Mouse (Mus musculus): ENCODE data around the gene Cdh4. TPM values are rescaled to one million over a fixed set of nuclear protein-coding genes. Genes with fewer than 3 reads are reported as not detected.

Gene Cdh4
- polyA plus RNA-seq, 1 experiment from 2014 or later = 2.6 TPM

DNA sequence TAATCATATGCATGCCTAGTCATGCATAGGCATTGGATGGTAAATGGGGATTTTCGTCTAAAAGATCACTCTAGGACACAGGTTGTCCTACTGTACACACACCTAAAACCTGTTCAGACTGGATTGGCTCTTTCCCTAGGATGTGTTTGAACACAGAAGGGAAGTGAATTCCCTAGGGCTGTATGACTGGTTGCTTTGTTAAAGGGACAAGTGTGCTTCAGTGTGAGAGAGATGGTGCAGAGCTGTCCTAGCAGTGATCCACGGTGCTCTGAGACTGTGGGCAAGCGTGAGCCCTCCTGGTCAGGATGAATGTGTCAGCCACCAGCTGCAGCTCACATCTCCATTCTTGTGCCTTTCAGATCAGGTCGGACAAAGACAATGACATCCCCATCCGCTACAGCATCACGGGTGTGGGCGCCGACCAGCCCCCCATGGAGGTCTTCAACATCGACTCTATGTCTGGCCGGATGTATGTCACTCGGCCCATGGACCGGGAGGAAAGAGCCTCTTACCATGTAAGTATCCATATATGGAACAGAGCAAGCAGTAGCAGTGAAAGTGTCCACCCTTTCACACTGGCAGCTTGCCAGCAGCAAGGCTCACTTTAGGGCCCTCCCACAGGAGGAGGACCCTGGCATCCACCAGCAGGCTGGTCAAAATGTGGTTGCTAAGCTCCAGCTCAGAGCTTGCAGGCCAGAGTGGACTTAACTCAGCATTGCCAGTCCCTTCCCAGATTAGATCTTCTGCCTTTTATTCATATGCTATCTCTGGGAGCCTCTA lies 400.6 kb downstream of the Cdh4 start:
- no peak overlapping the region for H3K4me2 ChIP-seq (replicated peaks)
- no peaks in the 10 kb centered on the region for H3K36me3 ChIP-seq
- 68% methylated on average over 12 of the region's 12 CpGs for WGBS
- H3K9ac ChIP-seq = no peak overlapping the region
- peak; percentile 90 for ATAC-seq
- H3K27me3 ChIP-seq (replicated peaks) = no peaks in the 10 kb centered on the region
- H3K4me1 ChIP-seq (replicated peaks) = peaks cover 14% of the 10 kb centered on the region
- no peaks in the 10 kb centered on the region for H3K9me3 ChIP-seq
- H3K27ac ChIP-seq = no peak overlapping the region
- H3K4me3 ChIP-seq (replicated peaks) = no peak overlapping the region

DNA sequence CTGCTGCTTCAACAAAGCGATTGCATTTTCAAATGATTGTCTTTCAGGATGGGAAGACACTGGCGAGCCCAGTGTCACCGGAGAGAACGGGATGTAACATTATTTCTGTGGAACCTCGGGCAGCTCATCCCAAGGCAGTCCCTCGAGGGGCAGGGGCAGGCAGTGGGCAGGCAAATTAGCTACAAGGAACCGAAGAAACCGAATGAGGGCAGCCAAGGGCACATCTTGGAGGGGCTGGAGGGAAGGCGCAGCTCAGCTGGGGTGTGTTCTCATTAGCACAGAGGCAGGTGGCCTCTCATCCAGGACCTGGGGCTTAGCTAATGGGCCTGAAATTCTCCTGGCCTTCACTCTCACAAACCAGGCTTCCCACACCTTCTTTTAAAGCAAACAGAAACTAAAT lies 407.5 kb downstream of the Cdh4 start:
- Histone ChIP-seq H3K4me3 (replicated peaks) (no peak overlapping the region), H3K4me2 (replicated peaks) (no peak overlapping the region), H3K36me3 (no peaks in the 10 kb centered on the region), H3K27ac (no peak overlapping the region), H3K4me1 (replicated peaks) (no peaks in the 10 kb centered on the region), H3K27me3 (replicated peaks) (no peaks in the 10 kb centered on the region), H3K9me3 (no peaks in the 10 kb centered on the region), H3K9ac (no peak overlapping the region)
- WGBS = 48% methylated on average over 9 of the region's 9 CpGs
- ATAC-seq = no peak

DNA sequence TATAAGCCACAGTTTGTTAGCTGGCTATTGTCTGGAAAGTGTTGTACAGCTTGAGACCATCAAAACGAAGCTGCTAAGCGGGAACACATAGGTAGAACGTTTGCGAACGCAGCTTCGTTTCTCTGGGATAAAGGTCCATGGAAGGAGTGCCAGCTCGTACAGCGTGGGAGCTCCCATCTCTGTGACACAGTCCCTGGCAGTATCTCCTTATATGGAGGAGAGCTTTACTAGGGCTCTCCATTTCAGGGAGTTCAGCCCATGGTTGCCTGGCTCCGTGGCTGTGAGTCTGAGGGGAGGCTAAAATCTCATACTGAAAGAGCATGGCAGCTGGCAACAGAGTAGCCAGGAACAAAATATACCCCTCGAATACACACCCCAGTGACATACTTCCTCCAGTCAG lies 409.9 kb downstream of the Cdh4 start:
- WGBS = 72% methylated on average over 10 of the region's 10 CpGs

DNA sequence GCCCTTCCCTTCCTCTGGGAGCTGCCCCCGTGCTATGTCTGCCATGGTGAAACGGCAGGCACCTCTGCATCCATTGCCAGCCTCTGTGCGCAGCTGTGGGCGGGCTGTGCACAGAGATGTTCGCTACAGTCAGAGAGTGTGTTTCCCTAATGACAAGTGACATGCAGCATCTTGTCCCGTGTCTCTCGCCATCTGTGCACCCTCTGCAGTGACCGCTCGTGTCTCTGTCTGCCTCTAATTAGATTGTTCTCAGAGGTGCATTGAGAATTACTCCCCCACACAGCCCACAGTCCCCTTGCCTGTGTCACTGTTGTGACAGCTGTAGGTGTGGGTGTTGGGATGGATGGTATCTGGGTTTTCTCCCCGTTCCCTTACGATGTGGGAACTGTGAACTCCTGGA lies 410.6 kb downstream of the Cdh4 start:
- no peak for ATAC-seq
- Histone ChIP-seq H3K9me3 (no peaks in the 10 kb centered on the region), H3K27me3 (replicated peaks) (no peaks in the 10 kb centered on the region), H3K4me2 (replicated peaks) (no peak overlapping the region), H3K27ac (no peak overlapping the region), H3K4me3 (replicated peaks) (no peak overlapping the region), H3K4me1 (replicated peaks) (no peaks in the 10 kb centered on the region), H3K36me3 (no peaks in the 10 kb centered on the region), H3K9ac (no peak overlapping the region)
- WGBS = 70% methylated on average over 11 of the region's 11 CpGs

More for the DNA sequence above, 409.9 kb downstream of the Cdh4 start:
- H3K36me3 ChIP-seq = no peaks in the 10 kb centered on the region
- H3K4me3 ChIP-seq (replicated peaks) = no peak overlapping the region
- no peak overlapping the region for H3K9ac ChIP-seq
- no peak overlapping the region for H3K4me2 ChIP-seq (replicated peaks)
- no peaks in the 10 kb centered on the region for H3K4me1 ChIP-seq (replicated peaks)
- no peak overlapping the region for H3K27ac ChIP-seq
- no peaks in the 10 kb centered on the region for H3K9me3 ChIP-seq
- no peaks in the 10 kb centered on the region for H3K27me3 ChIP-seq (replicated peaks)
- ATAC-seq = no peak

DNA sequence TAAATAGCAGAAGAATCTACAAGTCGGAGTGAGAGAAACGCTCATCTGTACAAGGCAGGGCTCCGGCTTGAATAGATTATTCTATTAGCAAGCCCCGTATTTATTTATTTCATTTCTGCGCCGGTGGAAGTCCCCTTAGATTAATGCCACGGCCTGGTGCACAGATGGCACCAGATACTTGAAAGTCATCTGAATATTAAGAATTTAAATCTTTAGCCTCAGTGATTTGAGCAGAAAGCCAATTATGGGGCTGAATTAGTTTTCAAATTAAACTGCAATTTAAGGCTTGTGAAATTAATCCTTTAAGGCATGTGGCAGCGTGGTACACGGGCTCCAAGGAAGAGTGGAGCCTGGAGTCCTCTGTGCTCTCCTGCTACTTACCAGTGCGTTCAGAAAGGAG lies 411.7 kb downstream of the Cdh4 start:
- 75% methylated on average over 10 of the region's 10 CpGs for WGBS
- no peaks in the 10 kb centered on the region for H3K9me3 ChIP-seq
- H3K4me2 ChIP-seq (replicated peaks) = no peak overlapping the region
- no peaks in the 10 kb centered on the region for H3K36me3 ChIP-seq
- no peak overlapping the region for H3K4me3 ChIP-seq (replicated peaks)
- no peaks in the 10 kb centered on the region for H3K27me3 ChIP-seq (replicated peaks)
- H3K4me1 ChIP-seq (replicated peaks) = no peaks in the 10 kb centered on the region
- no peak overlapping the region for H3K9ac ChIP-seq
- no peak for ATAC-seq
- H3K27ac ChIP-seq = no peak overlapping the region

DNA sequence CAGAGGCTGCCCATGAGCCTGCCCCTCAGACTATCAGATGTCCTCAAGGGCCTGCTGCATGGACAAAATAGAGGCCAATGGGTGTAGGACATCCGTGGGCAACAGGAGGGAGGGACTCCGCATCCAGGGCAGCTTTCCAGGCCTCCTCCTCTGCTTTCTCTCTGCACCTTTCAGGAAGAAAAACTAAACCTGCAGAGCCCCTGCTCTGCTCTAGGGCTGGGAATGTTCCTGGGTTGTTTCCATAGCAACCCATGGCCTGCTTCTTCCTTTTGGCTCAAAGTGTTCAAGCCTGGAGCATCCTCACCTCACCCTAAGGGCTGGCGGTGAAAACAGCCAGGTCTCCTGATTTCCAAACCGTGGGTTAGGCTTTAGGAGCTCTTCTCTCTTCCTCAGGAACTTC lies 414.9 kb downstream of the Cdh4 start:
- Histone ChIP-seq H3K4me2 (replicated peaks) (no peak overlapping the region), H3K36me3 (no peaks in the 10 kb centered on the region), H3K4me3 (replicated peaks) (no peak overlapping the region), H3K9me3 (no peaks in the 10 kb centered on the region), H3K4me1 (replicated peaks) (no peaks in the 10 kb centered on the region), H3K9ac (no peak overlapping the region), H3K27me3 (replicated peaks) (no peaks in the 10 kb centered on the region), H3K27ac (no peak overlapping the region)
- WGBS = 52% methylated on average over 4 of the region's 4 CpGs
- no peak for ATAC-seq

DNA sequence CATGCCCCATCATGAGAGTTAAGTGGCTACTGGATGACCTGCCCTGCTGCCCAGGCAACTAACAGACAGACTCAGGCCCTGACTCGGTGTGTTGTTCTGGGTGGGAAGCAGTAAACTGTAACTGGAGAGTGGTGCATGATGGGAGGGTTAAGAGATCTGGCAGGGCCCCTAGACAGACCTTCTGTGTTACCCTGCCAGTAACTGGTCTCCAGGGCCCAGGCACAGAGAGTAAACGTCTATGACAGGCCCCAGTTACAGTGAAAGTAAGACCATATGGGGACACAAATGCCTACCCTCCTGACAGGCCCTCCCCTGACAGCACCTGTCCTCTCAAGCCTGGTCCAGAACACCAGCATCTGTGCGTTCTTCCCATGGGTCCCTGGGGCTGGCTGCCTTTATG lies 420.4 kb downstream of the Cdh4 start:
- no peak overlapping the region for H3K4me2 ChIP-seq (replicated peaks)
- no peak overlapping the region for H3K4me3 ChIP-seq (replicated peaks)
- no peaks in the 10 kb centered on the region for H3K27me3 ChIP-seq (replicated peaks)
- H3K9me3 ChIP-seq = no peaks in the 10 kb centered on the region
- no peak for ATAC-seq
- no peak overlapping the region for H3K27ac ChIP-seq
- no peak overlapping the region for H3K9ac ChIP-seq
- no peaks in the 10 kb centered on the region for H3K4me1 ChIP-seq (replicated peaks)
- 79% methylated on average over 3 of the region's 3 CpGs for WGBS
- H3K36me3 ChIP-seq = no peaks in the 10 kb centered on the region

DNA sequence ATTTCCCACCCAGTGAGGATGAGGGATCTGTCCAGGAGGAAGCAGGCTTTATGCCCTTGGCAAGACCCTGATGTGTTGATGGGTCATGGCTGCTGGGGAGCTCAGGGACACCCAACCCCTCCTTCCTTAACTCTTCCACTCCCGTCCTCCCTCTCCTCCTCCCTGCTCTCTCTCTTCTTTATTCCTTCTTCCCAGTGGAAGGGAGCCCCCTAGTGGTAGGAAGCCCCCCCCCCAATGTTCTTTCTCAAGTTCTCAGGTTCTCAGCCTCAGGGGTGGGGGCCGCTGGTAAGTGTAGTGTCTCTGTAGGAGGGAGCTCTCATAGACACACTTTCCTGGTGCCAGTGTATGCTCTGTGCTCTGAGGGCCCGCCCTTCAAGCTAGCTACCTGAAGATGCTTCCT lies 421.0 kb downstream of the Cdh4 start:
- Histone ChIP-seq H3K9me3 (no peaks in the 10 kb centered on the region), H3K27me3 (replicated peaks) (no peaks in the 10 kb centered on the region), H3K4me2 (replicated peaks) (no peak overlapping the region), H3K27ac (no peak overlapping the region), H3K4me3 (replicated peaks) (no peak overlapping the region), H3K36me3 (no peaks in the 10 kb centered on the region), H3K4me1 (replicated peaks) (no peaks in the 10 kb centered on the region), H3K9ac (no peak overlapping the region)
- 71% methylated on average over 3 of the region's 3 CpGs for WGBS
- no peak for ATAC-seq

DNA sequence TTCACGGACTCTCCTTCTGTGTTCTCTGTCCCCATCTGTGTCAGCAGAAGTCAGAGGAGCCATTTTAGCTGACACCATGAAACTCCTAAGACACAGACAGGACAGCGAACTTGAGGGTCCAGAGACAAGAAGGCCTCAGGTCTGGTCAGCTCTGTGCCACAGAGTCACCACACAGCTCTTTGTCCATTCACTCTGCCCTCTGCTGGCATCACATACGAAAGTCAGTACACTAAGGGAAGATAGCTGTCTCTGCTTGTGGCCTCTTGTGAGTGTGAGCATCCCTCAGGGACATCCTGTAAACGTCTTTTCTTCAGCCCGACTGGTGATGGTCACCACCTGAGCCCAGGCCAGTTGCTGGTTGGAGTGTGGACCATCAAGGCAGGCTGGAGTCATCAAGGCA lies 422.9 kb downstream of the Cdh4 start:
- Histone ChIP-seq H3K4me1 (replicated peaks) (no peaks in the 10 kb centered on the region), H3K9me3 (no peaks in the 10 kb centered on the region), H3K27ac (no peak overlapping the region), H3K4me2 (replicated peaks) (no peak overlapping the region), H3K36me3 (no peaks in the 10 kb centered on the region), H3K9ac (no peak overlapping the region), H3K27me3 (replicated peaks) (no peaks in the 10 kb centered on the region), H3K4me3 (replicated peaks) (no peak overlapping the region)
- 70% methylated on average over 5 of the region's 5 CpGs for WGBS
- no peak for ATAC-seq

DNA sequence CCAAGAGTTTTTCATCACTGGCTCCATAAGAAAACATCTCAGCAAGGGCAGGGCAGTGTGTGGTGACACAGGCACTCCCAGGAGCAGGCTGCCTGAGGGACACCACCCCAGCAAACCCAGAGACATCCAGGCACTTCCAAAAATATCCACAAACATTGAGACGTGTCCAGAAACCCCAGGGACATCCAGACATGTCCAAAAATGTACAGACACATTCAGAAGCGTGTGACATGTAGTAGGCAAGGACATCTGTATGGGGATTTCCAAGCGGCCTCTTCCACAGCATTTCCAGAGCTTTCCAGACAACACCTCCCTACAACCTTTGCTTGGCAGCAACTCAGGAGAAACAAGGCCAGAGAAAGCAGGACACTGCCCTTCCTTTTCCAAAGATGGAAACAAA lies 425.4 kb downstream of the Cdh4 start:
- Histone ChIP-seq H3K4me3 (replicated peaks) (no peak overlapping the region), H3K9ac (no peak overlapping the region), H3K36me3 (no peaks in the 10 kb centered on the region), H3K9me3 (no peaks in the 10 kb centered on the region), H3K4me2 (replicated peaks) (no peak overlapping the region), H3K27me3 (replicated peaks) (no peaks in the 10 kb centered on the region; the same call in 1 of the 2 replicates), H3K4me1 (replicated peaks) (no peaks in the 10 kb centered on the region), H3K27ac (no peak overlapping the region)
- WGBS = 80% methylated on average over 3 of the region's 3 CpGs
- no peak for ATAC-seq

DNA sequence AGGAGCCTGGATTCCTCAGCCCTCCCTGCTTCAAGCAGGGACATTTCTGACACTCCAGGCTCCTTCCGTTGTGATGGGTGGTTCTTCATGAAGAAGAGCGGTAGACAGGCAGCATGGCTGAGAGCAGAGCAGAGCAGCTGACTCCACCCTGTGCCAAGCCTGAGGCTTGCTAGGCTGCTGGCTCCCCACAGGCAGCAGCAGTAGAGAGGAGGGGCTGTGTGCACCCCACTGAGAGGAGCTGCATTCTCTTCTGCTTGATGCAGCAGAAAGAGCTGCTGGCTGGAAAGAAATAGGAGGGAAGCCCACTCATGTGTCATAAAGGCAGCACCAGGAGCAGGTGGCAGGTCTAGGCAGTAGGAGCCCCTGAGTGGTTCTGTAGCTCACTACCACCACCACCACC lies 427.6 kb downstream of the Cdh4 start:
- H3K9ac ChIP-seq = no peak overlapping the region
- no peaks in the 10 kb centered on the region for H3K36me3 ChIP-seq
- H3K4me3 ChIP-seq (replicated peaks) = no peak overlapping the region
- no peak overlapping the region for H3K27ac ChIP-seq
- no peaks in the 10 kb centered on the region for H3K9me3 ChIP-seq
- H3K4me2 ChIP-seq (replicated peaks) = no peak overlapping the region
- H3K27me3 ChIP-seq (replicated peaks) = no peaks in the 10 kb centered on the region; the same call in 1 of the 2 replicates
- no peak for ATAC-seq
- H3K4me1 ChIP-seq (replicated peaks) = no peaks in the 10 kb centered on the region
- 29% methylated on average over 2 of the region's 2 CpGs for WGBS

DNA sequence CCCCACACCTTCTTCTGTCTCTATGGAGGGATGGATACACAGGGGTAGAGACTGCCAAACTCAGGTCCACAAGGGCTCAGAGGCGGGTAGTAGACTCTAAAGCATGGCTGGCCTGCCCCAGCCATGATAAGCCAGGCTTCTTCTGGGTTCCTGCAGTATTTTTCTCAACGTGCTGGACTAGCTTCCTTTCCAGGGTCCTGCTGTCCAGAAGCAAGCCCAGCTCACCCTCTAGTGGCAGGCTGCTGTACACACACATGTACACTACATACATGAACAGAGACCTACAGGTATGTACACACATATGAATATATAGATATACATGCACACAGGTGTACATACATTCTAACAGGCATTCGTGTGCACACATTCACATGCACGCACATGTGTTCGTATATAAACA lies 430.5 kb downstream of the Cdh4 start:
- 67% methylated on average over 5 of the region's 5 CpGs for whole genome bisulfite sequencing
- Histone ChIP-seq H3K27ac (no peak overlapping the region), H3K9ac (no peak overlapping the region), H3K4me1 (replicated peaks) (no peaks in the 10 kb centered on the region), H3K4me2 (replicated peaks) (no peak overlapping the region), H3K27me3 (replicated peaks) (no peaks in the 10 kb centered on the region; the same call in 1 of the 2 replicates), H3K36me3 (no peaks in the 10 kb centered on the region), H3K4me3 (replicated peaks) (no peak overlapping the region), H3K9me3 (no peaks in the 10 kb centered on the region)
- ATAC-seq = no peak

DNA sequence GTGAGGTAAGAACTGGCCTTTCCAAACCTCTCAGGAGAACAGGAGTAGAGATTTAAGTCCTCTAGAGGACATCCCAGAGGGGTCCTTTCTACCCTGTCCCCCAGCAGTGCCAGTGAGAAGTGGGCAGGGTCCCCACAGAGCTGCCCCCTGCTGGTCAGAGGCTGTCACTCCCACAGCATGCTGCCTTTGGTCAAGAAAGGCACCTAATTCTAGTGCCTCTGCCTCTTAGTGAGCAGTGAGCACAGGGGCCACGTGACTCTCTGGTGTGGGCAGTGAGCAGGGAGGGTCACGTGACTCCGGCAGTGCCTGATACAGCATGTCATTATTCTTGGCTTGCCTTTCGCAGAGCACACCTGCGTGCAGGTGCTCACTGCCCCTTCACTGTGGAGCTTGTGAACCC lies 431.1 kb downstream of the Cdh4 start:
- 25% methylated on average over 5 of the region's 5 CpGs for WGBS
- no peaks in the 10 kb centered on the region; the same call in 1 of the 2 replicates for H3K27me3 ChIP-seq (replicated peaks)
- H3K9ac ChIP-seq = no peak overlapping the region
- ATAC-seq = peak; percentile 72
- H3K4me1 ChIP-seq (replicated peaks) = no peaks in the 10 kb centered on the region
- H3K36me3 ChIP-seq = no peaks in the 10 kb centered on the region
- no peak overlapping the region for H3K27ac ChIP-seq
- H3K4me3 ChIP-seq (replicated peaks) = no peak overlapping the region
- no peak overlapping the region for H3K4me2 ChIP-seq (replicated peaks)
- H3K9me3 ChIP-seq = no peaks in the 10 kb centered on the region

Measured in intestine, embryonic 15.5 days (tissue).